Mouse (Mus musculus): ENCODE data around the gene Tsfm. TPM values are rescaled to one million over a fixed set of nuclear protein-coding genes. Genes with fewer than 3 reads are reported as not detected.

The Tsfm gene
- total RNA-seq (2012; rRNA removed) (72.0 and 78.0 TPM in 2 replicates), total RNA-seq (2014; rRNA removed) (88.9 and 93.9 TPM in 2 replicates), polyA plus RNA-seq (2012; ENCODE audit: insufficient read length, low read depth) (53.0 and 53.2 TPM in 2 replicates)

DNA sequence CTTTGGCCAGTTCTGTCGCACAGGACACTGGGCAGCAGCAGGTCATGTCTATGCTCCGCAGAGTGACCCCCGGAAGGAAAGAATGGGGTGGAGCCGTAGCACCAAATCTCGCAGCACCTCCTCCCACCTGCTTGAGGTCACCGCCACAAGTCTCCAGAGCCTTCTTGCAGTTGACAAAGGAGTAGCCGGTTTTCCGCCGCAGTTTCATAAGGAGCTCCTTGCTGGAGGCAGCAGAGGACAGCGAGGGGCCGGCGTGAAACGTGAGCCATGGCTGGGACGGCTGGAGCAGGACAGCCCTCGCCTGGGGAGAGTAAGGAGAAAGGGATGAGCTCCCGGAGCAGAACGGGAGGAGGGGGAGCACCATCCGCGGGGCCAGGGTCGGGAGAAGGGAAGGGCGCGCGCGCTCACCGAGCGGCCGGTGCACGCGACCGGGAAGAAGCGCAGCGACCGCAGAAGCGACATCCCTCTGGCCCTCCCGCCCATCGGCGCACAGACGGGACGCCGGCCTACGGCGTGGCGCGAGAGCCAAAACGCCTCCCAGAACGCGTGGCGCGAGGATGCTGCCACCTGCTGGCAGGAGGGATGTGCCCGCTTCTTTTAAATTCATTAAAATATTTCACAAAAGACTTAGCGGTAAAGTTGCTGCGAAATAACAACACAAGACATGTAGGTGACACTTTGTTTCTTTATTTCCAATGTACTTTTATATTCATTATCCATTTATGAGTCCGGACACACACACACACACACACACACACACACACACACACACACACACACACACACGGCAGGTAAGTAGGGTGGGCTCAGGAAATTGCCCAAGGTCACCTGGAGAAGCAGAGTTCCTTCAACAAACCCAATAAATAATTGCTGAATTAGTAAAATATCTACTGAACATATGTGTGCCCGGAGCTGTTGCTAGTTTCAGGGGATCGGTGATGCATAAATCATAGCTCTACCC, at the start of gene Tsfm:
TSS of gene Tsfm (minus strand) at position 505 of the 961 bp plus-strand sequence.
- H3K9me3 ChIP-seq (replicated peaks; ENCODE audit: low read length) = no peaks in the 10 kb centered on the region
- in situ Hi-C loops (cut with MboI; ENCODE audit: low pct_ligation_motif_present, low pct_unique_long_range_greater_than_20kb, low sequenced_read_pairs) = no loop called here
- dilution Hi-C loops (cut with MboI; ENCODE audit: extremely low pct_ligation_motif_present, extremely low pct_unique_long_range_greater_than_20kb, low sequenced_read_pairs) = no loop called here
- peak within 1 kb of the TSS; percentile 65 for H3K27ac ChIP-seq (ENCODE audit: insufficient read depth, low read depth)
- peaks cover 4 to 16% of the 10 kb centered on the region in 2 experiments for H3K4me1 ChIP-seq (ENCODE audit: control insufficient read depth in 1 of 2, insufficient read depth in 2 of 2)
- peaks cover 2% of the 10 kb centered on the region; the same call in 1 of the 2 replicates for H3K79me2 ChIP-seq (replicated peaks; ENCODE audit: control insufficient read depth, extremely low read depth, insufficient read depth, poor library complexity, severe bottlenecking)
- H3K9ac ChIP-seq (ENCODE audit: insufficient read depth, low read depth) = peak within 1 kb of the TSS; percentile 98
- H3K36me3 ChIP-seq (replicated peaks in 1 of 2; ENCODE audit: control insufficient read depth in 1 of 2, insufficient read depth in 1 of 2, low read length in 1 of 2) = peaks cover 32 to 46% of the 10 kb centered on the region in 2 experiments
- H3K4me2 ChIP-seq (ENCODE audit: insufficient read depth, low read depth, poor library complexity, severe bottlenecking) = peak within 1 kb of the TSS; percentile 23
- no peaks in the 10 kb centered on the region for H3K27me3 ChIP-seq (replicated peaks)
- DNase-seq (ENCODE audit: extremely low read depth) = peak; percentile 84
- peak within 1 kb of the TSS; percentile 58 to 99 (median 97) for H3K4me3 ChIP-seq (replicated peaks in 1 of 3; ENCODE audit: low read depth in 2 of 3, low read length in 2 of 3, poor library complexity in 1 of 3)
- TF ChIP-seq IRF4 (IDR thresholded peaks at IDR 0.05; ENCODE audit: low read depth, low read length) (peak; percentile 82), MYC (IDR thresholded peaks at IDR 0.05; ENCODE audit: low read depth, low read length) (peak; percentile 98), USF2 (conservative IDR thresholded peaks at IDR 0.05; ENCODE audit: low read depth, low read length) (no peak), JUN (IDR thresholded peaks at IDR 0.05; ENCODE audit: insufficient read depth, low read depth, low read length) (no peak; the same call in 1 of the 2 replicates), SIN3A (IDR thresholded peaks at IDR 0.05; ENCODE audit: low read length) (peak; percentile 85), POLR2A (IDR thresholded peaks at IDR 0.05; ENCODE audit: low read depth, low read length) (peak; percentile 87), KAT2A (IDR thresholded peaks at IDR 0.05; ENCODE audit: insufficient replicate concordance, low read length) (peak; percentile 82; the same call in 1 of the 2 replicates), ZMIZ1 (IDR thresholded peaks at IDR 0.05; ENCODE audit: low read depth, low read length) (peak; percentile 82), ELF1 (IDR thresholded peaks at IDR 0.05; ENCODE audit: low read depth, low read length) (peak; percentile 79), NELFE (IDR thresholded peaks at IDR 0.05; ENCODE audit: low read depth, low read length) (peak; percentile 71), RAD21 (IDR thresholded peaks at IDR 0.05; ENCODE audit: low read depth, low read length) (peak; percentile 61), RCOR1 (conservative IDR thresholded peaks at IDR 0.05; ENCODE audit: low read depth, low read length) (no peak), MAFK (IDR thresholded peaks at IDR 0.05; ENCODE audit: insufficient replicate concordance, low read length) (no peak), HCFC1 (IDR thresholded peaks at IDR 0.05; ENCODE audit: low read depth, low read length) (peak; percentile 85), CHD1 (IDR thresholded peaks at IDR 0.05; ENCODE audit: low read depth, low read length) (no peak), JUND (conservative IDR thresholded peaks at IDR 0.05; ENCODE audit: low read depth, low read length) (0 out of 2 replicates have a peak, but pooled peaks have one; percentile 23), NRF1 (IDR thresholded peaks at IDR 0.05; ENCODE audit: low read depth, low read length) (peak; percentile 59), PAX5 (IDR thresholded peaks at IDR 0.05; ENCODE audit: low read length) (no peak), MAZ (IDR thresholded peaks at IDR 0.05; ENCODE audit: low read depth, low read length) (peak; percentile 71; the same call in 1 of the 2 replicates), CTCF (conservative IDR thresholded peaks at IDR 0.05 in 1 of 2, IDR thresholded peaks at IDR 0.05 in 1 of 2; ENCODE audit: low read depth in 2 of 2, low read length in 2 of 2) (peak; percentile 60 to 92), E2F4 (IDR thresholded peaks at IDR 0.05; ENCODE audit: insufficient replicate concordance, low read depth, low read length) (peak; percentile 94; the same call in 1 of the 2 replicates), SMC3 (IDR thresholded peaks at IDR 0.05; ENCODE audit: low read depth, low read length) (peak; percentile 76), USF1 (IDR thresholded peaks at IDR 0.05; ENCODE audit: low read depth, low read length) (no peak), GABPA (IDR thresholded peaks at IDR 0.05; ENCODE audit: insufficient replicate concordance, low read depth, low read length) (peak; percentile 35; the same call in 1 of the 2 replicates), TBP (conservative IDR thresholded peaks at IDR 0.05; ENCODE audit: low read depth, low read length) (peak; percentile 50; the same call in 1 of the 2 replicates), POLR2AphosphoS2 (IDR thresholded peaks at IDR 0.05; ENCODE audit: low read depth, low read length) (no peak; the same call in 1 of the 2 replicates), UBTF (IDR thresholded peaks at IDR 0.05; ENCODE audit: low read depth, low read length) (no peak), BHLHE40 (IDR thresholded peaks at IDR 0.05; ENCODE audit: low read depth, low read length) (peak; percentile 89), MAX (IDR thresholded peaks at IDR 0.05; ENCODE audit: low read length) (peak; percentile 95), MXI1 (IDR thresholded peaks at IDR 0.05; ENCODE audit: low read depth, low read length) (peak; percentile 92), ZNF384 (IDR thresholded peaks at IDR 0.05; ENCODE audit: low read depth, low read length) (no peak), EP300 (IDR thresholded peaks at IDR 0.05; ENCODE audit: low read length) (no peak), MEF2A (IDR thresholded peaks at IDR 0.05; ENCODE audit: borderline replicate concordance, low read depth, low read length) (peak; percentile 75; the same call in 1 of the 2 replicates), TCF12 (IDR thresholded peaks at IDR 0.05; ENCODE audit: low read depth, low read length) (peak; percentile 82), ETS1 (conservative IDR thresholded peaks at IDR 0.05; ENCODE audit: low read depth, low read length) (peak; percentile 33; the same call in 1 of the 2 replicates), ZKSCAN1 (IDR thresholded peaks at IDR 0.05; ENCODE audit: borderline replicate concordance, low read depth, low read length) (no peak), CHD2 (IDR thresholded peaks at IDR 0.05; ENCODE audit: low read length) (peak; percentile 54; the same call in 1 of the 2 replicates)

All from CH12.LX (cell line).